Mouse (Mus musculus) left cerebral cortex, adult 2 months (tissue): ENCODE results near the gene Ppp1r15a. TPM values are rescaled to one million over a fixed set of nuclear protein-coding genes. Genes with fewer than 3 reads are reported as not detected.
A peak's percentile ranks its signal among the peaks of the same experiment; 100 is the strongest.
"Not testable (repeated sequence)": the region's sequence is repeated elsewhere in the genome, so short reads cannot be mapped to it uniquely, and the experiment has no call there.

Experiments used
- DNase-seq, 2 experiments: peaks; one replicate each; pipeline ENCODE4 v3.0.0; 2021 to 2022; ENCODE audit warnings: low spot score in 2 of 2, mixed read lengths in 1 of 2; ENCODE audit errors: extremely low spot score in 1 of 2
- H3K27ac ChIP-seq: fragments of 200-600 bp; 2 replicates; pipeline ENCODE4 v1.8.1; 2022
- H3K4me3 ChIP-seq: fragments of 200-600 bp; 2 replicates; pipeline ENCODE4 v1.8.1; 2022
- CTCF ChIP-seq: fragments of 200-600 bp; IDR thresholded peaks from 2 replicates; pipeline ENCODE4 v1.8.1; 2022; ENCODE audit warnings: antibody characterized with exemption, mild to moderate bottlenecking, moderate library complexity
- intact Hi-C: fragments of 180-260 bp; cut with DNase I; formaldehyde crosslinking; loops from one replicate; pipeline ENCODE4 v1.15.1; 2025
- total RNA-seq, 2 experiments: library from RNA; stranded (reverse); gene quantifications; 2 replicates each; pipeline ENCODE4 v1.2.3; 2021

Ppp1r15a gene
- total RNA-seq, 2 experiments from 2014 or later = 25.2 to 29.3 TPM

DNA sequence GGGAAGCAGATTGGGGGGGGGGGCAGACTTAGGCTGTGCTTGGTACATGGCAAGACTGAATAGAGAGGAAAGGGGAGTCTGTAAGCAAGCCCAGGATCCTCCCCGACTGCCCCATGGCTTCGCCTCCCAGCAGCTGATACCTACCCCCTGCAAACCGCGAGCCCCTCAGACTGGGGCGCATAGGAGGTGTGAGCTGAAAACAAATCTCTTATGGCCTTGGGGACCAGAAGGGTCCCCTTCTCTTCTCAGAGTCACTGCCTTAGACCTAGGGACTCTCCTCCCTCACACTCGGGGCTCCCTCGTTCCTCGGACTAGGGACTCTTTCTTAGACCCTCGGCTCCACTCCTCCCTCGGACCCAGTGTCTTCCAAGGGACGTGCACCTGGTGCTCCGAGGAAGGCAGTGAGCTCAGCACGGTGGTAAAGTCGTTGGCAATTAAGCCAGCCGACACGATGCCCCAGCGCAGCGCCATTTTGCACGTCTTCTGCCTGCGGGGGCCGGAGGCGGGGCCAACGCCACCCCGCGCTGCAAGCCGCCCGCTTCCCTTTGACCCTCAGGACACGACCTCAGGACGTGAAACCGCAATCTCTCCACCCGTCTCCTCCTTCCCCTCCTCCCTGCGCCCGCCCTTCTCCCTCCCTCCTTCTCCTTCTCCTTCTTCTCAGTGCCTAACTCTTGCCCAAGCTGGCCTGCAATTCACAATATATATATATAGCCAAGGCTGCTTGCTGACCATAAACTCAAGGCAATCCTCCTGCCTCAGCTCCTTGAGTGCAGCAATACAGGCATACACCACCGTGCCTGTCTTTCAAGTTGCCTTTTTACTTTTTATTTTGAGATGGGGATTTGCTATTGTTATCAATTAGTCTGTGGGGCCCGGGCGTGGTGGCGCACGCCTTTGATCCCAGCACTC is 37.5 kb downstream of the Ppp1r15a start, which contains the start of gene Dhdh:
Gene Dhdh, minus strand, starts transcription at position 513 of the 912 bp plus-strand sequence.
- peak; percentile 35 to 42 for DNase-seq
- intact Hi-C loops = no loop called here

DNA sequence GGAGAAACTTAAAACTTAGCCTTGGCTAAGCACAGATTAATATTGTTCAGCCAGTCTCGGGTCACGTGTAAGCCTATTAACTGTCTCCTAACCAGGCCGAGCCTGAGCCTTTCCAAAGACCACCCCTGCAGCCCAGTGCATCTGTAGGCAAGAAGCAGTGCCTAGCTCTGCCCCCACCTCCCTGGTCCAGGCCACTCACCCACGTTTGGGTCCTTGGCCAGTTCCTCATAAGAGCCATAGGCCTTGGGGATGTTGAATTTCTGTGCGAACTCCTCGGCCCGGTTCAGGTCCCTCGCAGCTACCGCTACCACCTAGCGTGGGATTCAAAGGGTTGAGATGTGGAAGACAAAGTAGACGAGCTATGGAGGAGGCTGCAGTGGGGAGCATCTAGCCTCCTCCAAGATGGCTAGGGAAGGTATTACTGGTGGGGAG is 38.2 kb downstream of the Ppp1r15a start:
- intact Hi-C loops = no loop called here
- no peak for TF ChIP-seq CTCF
- Histone ChIP-seq H3K27ac (no peak overlapping the region), H3K4me3 (no peak overlapping the region)
- DNase-seq = no peak

More for the DNA sequence above, 37.5 kb downstream of the Ppp1r15a start, which contains the start of gene Dhdh:
- Histone ChIP-seq H3K27ac (peak within 1 kb of the TSS; percentile 79), H3K4me3 (peak within 1 kb of the TSS; percentile 54)
- no peak for TF ChIP-seq CTCF

DNA sequence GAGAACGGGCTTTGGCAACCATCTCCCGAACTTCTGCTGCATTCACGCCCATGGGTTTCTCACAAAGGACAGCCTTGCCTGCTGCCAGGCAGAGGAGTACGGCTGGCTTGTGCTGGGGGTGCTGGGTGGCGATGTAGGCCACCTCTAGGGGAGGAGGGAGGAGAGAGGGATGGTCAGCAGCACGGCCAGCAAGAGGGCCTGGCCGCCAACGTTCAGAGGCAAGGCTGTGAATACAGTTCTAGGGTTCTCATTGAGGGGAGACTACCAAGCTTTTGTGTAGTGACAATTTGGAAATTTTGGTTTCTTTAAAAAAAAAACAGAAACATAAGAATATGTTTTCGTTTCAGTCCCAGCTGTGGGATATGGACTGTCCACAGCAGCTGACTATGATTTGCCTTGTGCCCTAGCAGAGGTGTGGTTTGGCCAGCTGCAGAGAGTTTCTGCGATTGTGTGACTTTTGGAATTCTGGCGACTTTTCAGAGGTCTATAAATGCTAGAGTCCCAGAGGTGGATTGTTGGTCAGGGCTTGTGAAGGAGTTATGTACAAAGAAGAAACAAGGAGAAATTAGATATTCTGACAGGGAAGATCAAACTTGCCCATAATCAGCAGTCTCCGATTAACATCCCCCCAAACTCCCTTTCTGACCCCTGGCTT is 39.2 kb downstream of the Ppp1r15a start, which contains the start of gene Gm45808:
Gene Gm45808, minus strand, starts transcription at position 51 of the 655 bp plus-strand sequence.
- no peak within 1 kb of the TSS for H3K27ac ChIP-seq
- no peak for DNase-seq
- no peak for TF ChIP-seq CTCF
- H3K4me3 ChIP-seq = no peak within 1 kb of the TSS
- intact Hi-C loops = no loop called here

DNA sequence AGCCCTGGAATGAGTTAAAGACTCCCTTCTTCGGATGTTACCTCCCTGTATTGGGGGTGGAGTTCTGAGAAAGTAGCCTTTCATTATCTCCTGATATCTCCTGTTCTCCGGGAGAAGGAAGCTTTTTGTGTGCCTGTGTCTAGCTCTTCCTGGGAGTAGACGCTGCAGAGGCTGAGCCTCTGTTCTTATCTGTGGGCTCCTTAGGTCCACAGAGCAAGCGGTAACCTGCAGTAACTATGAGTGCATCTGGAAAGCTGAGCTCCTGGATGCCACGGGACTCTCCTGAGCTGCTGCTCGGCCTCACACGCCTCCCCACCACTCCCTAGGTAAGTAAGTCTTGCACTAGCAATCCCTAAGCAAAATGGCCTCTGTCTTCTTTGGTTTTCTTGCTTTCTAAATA is 39.9 kb downstream of the Ppp1r15a start:
- intact Hi-C loops = no loop called here
- DNase-seq = no peak
- Histone ChIP-seq H3K27ac (no peak overlapping the region), H3K4me3 (no peak overlapping the region)
- no peak for TF ChIP-seq CTCF

DNA sequence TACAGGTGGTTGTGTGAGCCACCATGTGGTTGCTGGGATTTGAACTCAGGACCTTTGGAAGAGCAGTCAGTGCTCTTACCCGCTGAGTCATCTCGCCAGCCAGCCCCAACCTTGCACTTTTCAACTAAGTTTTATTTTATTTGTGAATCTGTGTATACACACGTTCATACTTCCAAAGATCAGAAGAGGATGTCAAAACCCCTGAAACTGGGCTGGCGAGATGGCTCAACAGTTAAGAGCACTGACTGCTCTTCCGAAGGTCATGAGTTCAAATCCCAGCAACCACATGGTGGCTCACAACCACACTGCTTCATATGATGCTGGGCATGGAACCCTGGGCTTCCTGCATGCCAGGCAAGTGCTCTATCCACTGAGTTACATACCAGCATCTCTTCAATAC is 41.1 kb downstream of the Ppp1r15a start:
- intact Hi-C loops, DNase-seq, H3K4me3 ChIP-seq, H3K27ac ChIP-seq: not testable (repeated sequence)

DNA sequence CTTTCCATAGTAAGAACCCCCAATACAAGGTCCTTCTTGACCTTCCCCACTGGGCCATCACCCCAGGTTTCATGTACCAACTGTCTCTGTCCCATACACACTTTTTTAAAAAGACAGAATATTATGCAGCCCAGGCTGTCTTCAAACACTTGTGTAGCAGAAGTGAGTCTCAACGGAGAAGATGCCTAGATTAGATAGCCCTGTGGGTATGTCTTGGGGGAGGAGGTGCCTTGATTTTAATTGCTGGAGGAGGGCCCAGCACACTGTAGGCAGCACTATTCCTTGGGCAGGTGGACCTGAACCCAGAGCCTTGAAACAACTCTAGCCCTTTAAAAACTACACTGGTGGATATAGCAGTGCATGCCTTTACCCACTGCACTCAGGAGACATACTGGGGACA is 43.9 kb downstream of the Ppp1r15a start:
- intact Hi-C loops = no loop called here
- no peak for TF ChIP-seq CTCF

DNA sequence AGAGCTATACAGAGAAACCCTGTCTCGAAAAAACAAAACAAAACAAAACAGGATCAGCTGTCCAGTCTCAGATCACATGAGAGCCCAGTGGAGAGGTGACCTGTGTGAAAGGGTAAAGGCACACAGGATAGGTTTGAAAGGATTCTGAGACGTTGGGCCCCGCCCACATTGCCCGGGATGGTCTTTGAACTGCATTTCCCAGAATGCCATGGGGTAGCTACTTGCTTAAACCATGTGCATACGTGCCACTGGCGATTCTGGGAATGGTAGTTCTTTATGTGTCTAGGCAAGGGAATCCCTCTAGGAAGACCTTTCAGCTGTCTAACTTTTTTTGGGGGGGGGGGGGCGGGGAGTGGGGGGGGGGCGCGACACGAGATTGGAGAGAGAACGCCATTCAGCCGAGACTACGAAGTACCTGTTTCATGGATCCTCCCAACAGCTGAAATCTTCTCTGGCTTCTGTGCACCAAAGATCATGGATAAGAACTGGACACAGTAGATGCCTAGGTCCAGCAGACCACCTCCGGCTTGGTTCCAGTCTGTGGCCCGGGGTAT is 44.6 kb downstream of the Ppp1r15a start, which contains the start of gene Tulp2:
Gene Tulp2, plus strand, starts transcription at position 504 of the 554 bp plus-strand sequence.
- Histone ChIP-seq H3K27ac (no peak within 1 kb of the TSS), H3K4me3 (no peak within 1 kb of the TSS)
- TF ChIP-seq CTCF = no peak
- intact Hi-C loops = no loop called here
- DNase-seq = peak; percentile 64

More for the DNA sequence above, 43.9 kb downstream of the Ppp1r15a start:
- Histone ChIP-seq H3K4me3 (no peak overlapping the region), H3K27ac (no peak overlapping the region)
- DNase-seq = no peak

DNA sequence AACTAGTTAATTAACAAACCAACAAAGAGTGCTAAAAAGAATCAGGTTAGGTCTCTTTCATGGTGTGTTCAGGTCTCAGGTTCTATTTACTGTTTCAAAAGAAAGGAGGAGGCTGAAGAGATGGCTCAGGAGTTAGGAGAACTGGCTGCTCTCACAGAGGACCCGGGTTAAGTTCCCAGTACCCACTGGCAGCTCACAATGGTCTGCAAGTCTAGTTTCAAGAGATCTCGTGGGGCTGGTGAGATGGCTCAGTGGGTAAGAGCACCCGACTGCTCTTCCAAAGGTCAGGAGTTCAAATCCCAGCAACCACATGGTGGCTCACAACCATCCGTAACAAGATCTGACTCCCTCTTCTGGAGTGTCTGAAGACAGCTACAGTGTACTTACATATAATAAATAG is 45.8 kb downstream of the Ppp1r15a start:
- H3K4me3 ChIP-seq, DNase-seq, intact Hi-C loops, H3K27ac ChIP-seq: not testable (repeated sequence)

DNA sequence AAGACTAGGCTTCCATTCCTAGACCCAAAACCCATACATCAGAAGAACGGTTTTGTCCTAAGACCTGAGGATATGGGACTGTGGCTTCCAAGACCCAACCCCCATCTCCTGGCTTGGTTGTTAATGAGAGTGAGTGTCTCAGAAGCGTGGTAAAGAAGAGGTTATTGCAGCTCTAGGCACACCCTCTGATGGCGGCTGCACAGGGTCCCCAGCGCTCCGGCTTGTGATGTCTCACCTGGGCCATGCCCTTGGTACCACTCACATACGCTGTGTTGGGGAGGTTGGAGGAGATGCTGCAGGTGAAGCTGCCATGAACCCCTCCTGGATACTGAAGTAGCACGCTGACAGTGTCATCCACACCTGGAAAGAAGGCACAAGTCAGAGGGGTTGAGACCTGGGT is 47.3 kb downstream of the Ppp1r15a start:
- no peak for DNase-seq
- H3K4me3 ChIP-seq = no peak overlapping the region
- TF ChIP-seq CTCF = no peak
- H3K27ac ChIP-seq = no peak overlapping the region
- intact Hi-C loops = loop anchor here (5.0 kb wide), 1 partner anchor 44 kb away; no protein-coding TSS in a partner anchor

DNA sequence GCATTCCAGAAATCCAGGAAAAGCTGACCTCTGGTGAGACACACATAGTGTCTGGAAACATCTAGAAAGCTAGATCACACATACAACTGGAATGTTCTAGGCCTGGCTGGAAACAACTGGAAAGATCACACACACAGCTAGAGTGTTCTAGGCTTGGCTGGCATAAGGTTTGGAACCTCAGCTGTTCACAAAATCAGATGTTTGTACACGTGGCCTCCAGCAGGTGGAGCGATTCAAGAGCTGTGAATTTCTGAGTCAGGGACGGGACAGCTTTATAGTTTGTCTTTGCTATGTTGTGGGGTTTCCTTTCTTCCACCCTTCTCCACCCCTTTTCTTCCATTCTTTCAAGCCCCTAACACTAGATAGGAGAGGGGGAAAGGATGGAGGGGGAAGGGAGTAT is 49.1 kb downstream of the Ppp1r15a start:
- intact Hi-C loops = loop anchor here (2.0 to 5.0 kb wide), 2 partner anchors 45 to 84 kb away; no protein-coding TSS in a partner anchor
- no peak overlapping the region for H3K27ac ChIP-seq
- H3K4me3 ChIP-seq = no peak overlapping the region
- TF ChIP-seq CTCF = peak; percentile 65
- peak; percentile 52 to 61 for DNase-seq

DNA sequence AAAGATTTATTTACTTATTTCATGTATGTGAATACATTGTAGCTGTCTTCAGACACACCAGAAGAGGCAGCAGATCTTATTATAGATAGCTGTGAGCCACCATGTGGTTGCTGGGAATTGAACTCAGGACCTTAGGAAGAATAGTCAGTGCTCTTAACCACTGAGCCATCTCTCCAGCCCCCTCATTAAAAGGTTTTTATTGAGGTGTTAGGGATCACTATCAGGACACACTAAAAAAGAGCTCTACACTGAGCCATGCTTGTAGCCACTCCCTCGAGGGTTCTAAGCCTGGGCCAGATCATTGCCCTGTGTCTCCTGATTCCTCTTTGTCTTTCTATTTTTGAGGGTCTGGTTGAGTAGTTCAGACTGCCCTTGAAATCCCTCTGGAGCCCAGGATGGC is 49.6 kb downstream of the Ppp1r15a start:
- H3K27ac ChIP-seq = no peak overlapping the region
- no peak overlapping the region for H3K4me3 ChIP-seq
- DNase-seq = no peak
- no peak for TF ChIP-seq CTCF
- intact Hi-C loops = loop anchor here (2.0 to 5.0 kb wide), 2 partner anchors 46 to 84 kb away; no protein-coding TSS in a partner anchor
